Comparison of ENCODE assay signal across 16 mouse cellular contexts in the genomic region with DNA sequence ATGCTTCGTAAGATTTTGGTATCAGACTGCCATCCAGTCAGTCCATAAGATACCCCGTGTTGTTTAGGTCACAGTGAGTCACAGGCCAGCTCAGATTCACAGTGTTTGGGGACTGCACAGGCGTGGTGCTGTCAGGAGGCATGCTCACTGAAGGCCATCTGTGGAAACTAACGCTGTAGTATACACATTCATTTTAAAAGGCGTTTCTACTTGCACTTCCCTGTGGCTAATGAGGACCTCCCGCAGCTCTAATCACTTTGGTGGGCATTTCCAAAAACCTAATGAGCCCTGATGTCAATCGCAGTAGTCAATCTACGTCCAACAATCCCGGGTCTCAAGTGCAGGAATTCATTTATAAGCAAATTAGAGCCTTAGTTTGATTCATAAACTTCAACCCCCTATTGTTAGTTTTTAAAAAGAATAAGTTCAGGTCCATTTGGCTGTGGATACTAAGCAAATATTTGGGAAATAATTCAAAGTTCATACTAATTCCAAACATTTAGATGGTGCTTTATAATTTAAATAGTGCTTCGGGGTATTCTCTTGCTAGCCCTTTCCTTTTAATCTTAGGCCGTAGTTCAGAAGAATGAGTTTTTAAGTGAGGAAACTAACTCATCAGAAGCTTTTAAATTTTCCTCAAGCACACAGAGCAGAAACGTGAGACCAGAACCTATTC. TPM values are rescaled to one million over a fixed set of nuclear protein-coding genes. Genes with fewer than 3 reads are reported as not detected.
DNase-seq lines count a peak whose midpoint lies in the region; ATAC-seq and TF ChIP-seq lines count a peak whose summit lies in the region.
"Had no signal": no experiment of that assay in that cellular context is flagged by ENCODE, and none has a peak within 500 bp of the region (broad histone marks: within the 10 kb centered on the region; RNA-seq: fewer than 3 reads in every experiment).

No protein-coding gene starts in this region.

- no peak for TF ChIP-seq CTCF in gastrocnemius, adult 2 months (IDR thresholded peaks at IDR 0.05)

- intact Hi-C loops in gastrocnemius, adult 2 months (cut with DNase I), result no loop called here

- 12% methylated on average over 12 of the region's 12 CpGs for WGBS in forebrain, embryonic 12.5 days
- WGBS in limb, embryonic 10.5 days, result 60% methylated on average over 12 of the region's 12 CpGs

- H3K9ac ChIP-seq in forebrain, embryonic 12.5 days, result no peak overlapping the region
- H3K9ac ChIP-seq: liver, embryonic 12.5 days had no signal

- no peak overlapping the region for H3K4me2 ChIP-seq in forebrain, embryonic 12.5 days
- H3K4me2 ChIP-seq: liver, embryonic 12.5 days had no signal

- peak; percentile 4 for DNase-seq in layer of hippocampus, adult 9-11 months
- DNase-seq in layer of hippocampus, postnatal 25 days (ENCODE audit: extremely low spot score in 1 of 2, low spot score in 1 of 2), result no peak
- DNase-seq in embryo, embryonic 10.5 days (ENCODE audit: low spot score), result peak; percentile 26
- DNase-seq in limb, embryonic 10.5 days (ENCODE audit: low spot score), result peak; percentile 45
- DNase-seq in gastrocnemius, postnatal 25 days, result no peak
- DNase-seq in gastrocnemius, adult 2 months, result no peak
- DNase-seq: cerebellum, adult 11-12 months; kidney, postnatal 25 days; thymus, postnatal 25 days had no signal

- no peaks in the 10 kb centered on the region for H3K36me3 ChIP-seq in forebrain, embryonic 12.5 days (replicated peaks)
- H3K36me3 ChIP-seq in limb, embryonic 10.5 days, result no peaks in the 10 kb centered on the region
- H3K36me3 ChIP-seq: liver, embryonic 12.5 days had no signal

- H3K27me3 ChIP-seq in forebrain, embryonic 12.5 days, result peaks cover 64% of the 10 kb centered on the region
- H3K27me3 ChIP-seq in limb, embryonic 10.5 days (ENCODE audit: low read depth, poor library complexity, severe bottlenecking), result no peaks in the 10 kb centered on the region
- H3K27me3 ChIP-seq: liver, embryonic 12.5 days; megakaryocyte, embryonic 14.5 days had no signal

- peaks cover 3% of the 10 kb centered on the region; the same call in 1 of the 2 replicates for H3K4me1 ChIP-seq in forebrain, embryonic 12.5 days
- 0 out of 2 replicates have a peak, but pooled peaks cover 9% of the 10 kb centered on the region for H3K4me1 ChIP-seq in limb, embryonic 10.5 days
- H3K4me1 ChIP-seq: liver, embryonic 12.5 days; megakaryocyte, embryonic 14.5 days had no signal

- peak; percentile 93; the same call in 1 of the 2 replicates for ATAC-seq in forebrain, embryonic 12.5 days (ENCODE audit: low FRiP score)
- ATAC-seq: activated CD4-positive, CD25-positive, alpha-beta regulatory T cell, adult 4 months; CD4-positive, CD25-positive, alpha-beta regulatory T cell, adult 4 months; inflammation-experienced regulatory T-cells, adult 6 months; liver, embryonic 12.5 days had no signal

- no peak overlapping the region for H3K4me3 ChIP-seq in forebrain, embryonic 12.5 days (replicated peaks)
- no peak overlapping the region for H3K4me3 ChIP-seq in limb, embryonic 10.5 days
- H3K4me3 ChIP-seq in gastrocnemius, adult 2 months, result no peak overlapping the region
- H3K4me3 ChIP-seq: liver, embryonic 12.5 days; megakaryocyte, embryonic 14.5 days; myocyte had no signal

- no peak overlapping the region for H3K27ac ChIP-seq in forebrain, embryonic 12.5 days
- H3K27ac ChIP-seq in limb, embryonic 10.5 days, result peak overlapping the region; percentile 4; the same call in 1 of the 2 replicates
- H3K27ac ChIP-seq in gastrocnemius, adult 2 months, result no peak overlapping the region
- H3K27ac ChIP-seq: liver, embryonic 12.5 days had no signal

- H3K9me3 ChIP-seq in forebrain, embryonic 12.5 days, result no peaks in the 10 kb centered on the region
- no peaks in the 10 kb centered on the region for H3K9me3 ChIP-seq in limb, embryonic 10.5 days (replicated peaks)
- H3K9me3 ChIP-seq: liver, embryonic 12.5 days; megakaryocyte, embryonic 14.5 days had no signal

RNA-seq across cellular contexts. Expression of a gene that starts 41.4 kb away (rescaled TPM):
- total RNA-seq in layer of hippocampus, postnatal 25 days (2021), result 100 to 1,000 TPM; 155 to 164 TPM
- polyA plus RNA-seq in forebrain, embryonic 12.5 days (2016; fragmentation: Nextera tagmentation; extraction: Ambion mirVana), result 0.68 and 0.89 TPM in 2 replicates
- polyA plus RNA-seq in limb, embryonic 10.5 days (2016; fragmentation: Nextera tagmentation; extraction: Ambion mirVana), result 0.09 and 0.10 TPM in 2 replicates
- under 1 TPM; 0.43 to 0.56 TPM for total RNA-seq in gastrocnemius, postnatal 25 days (2021)
- total RNA-seq in gastrocnemius, adult 2 months (2021), result under 1 TPM; 0.48 to 0.70 TPM
- polyA plus RNA-seq: activated CD4-positive, CD25-positive, alpha-beta regulatory T cell, adult 4 months; CD4-positive, CD25-positive, alpha-beta regulatory T cell, adult 4 months; inflammation-experienced regulatory T-cells, adult 6 months had no signal

RNA-seq across cellular contexts. Expression of a gene that starts 46.3 kb away (rescaled TPM):
- 1 to 10 TPM; 1.2 to 1.6 TPM for total RNA-seq in layer of hippocampus, postnatal 25 days (2021)
- 4.4 and 7.5 TPM in 2 replicates for polyA plus RNA-seq in forebrain, embryonic 12.5 days (2016; fragmentation: Nextera tagmentation; extraction: Ambion mirVana)
- polyA plus RNA-seq in limb, embryonic 10.5 days (2016; fragmentation: Nextera tagmentation; extraction: Ambion mirVana), result 14.0 and 14.8 TPM in 2 replicates
- 10 to 100 TPM in 1 of 2 experiments, 1 to 10 TPM in 1; 8.8 to 10.1 TPM for total RNA-seq in gastrocnemius, postnatal 25 days (2021)
- total RNA-seq in gastrocnemius, adult 2 months (2021), result 10 to 100 TPM; 10.6 to 12.1 TPM

Comparison
In these comparisons a context has a peak if more than half of its experiments do, and no peak if none do; other contexts are left out.
1. DNase-seq: peak in layer of hippocampus, adult 9-11 months (single experiment), embryo, embryonic 10.5 days (single experiment) and limb, embryonic 10.5 days (single experiment); none in layer of hippocampus, postnatal 25 days (0 of 2), gastrocnemius, postnatal 25 days (single experiment) and gastrocnemius, adult 2 months (single experiment).
2. RNA of a gene that starts 41.4 kb away (total RNA-seq): 155 to 164 TPM in layer of hippocampus, postnatal 25 days; 0.48 to 0.70 TPM in gastrocnemius, adult 2 months and 0.43 to 0.56 TPM in gastrocnemius, postnatal 25 days; every median in the first group is over 10 times any median in the second.